Mouse (Mus musculus): ENCODE measurements around the gene Creb3.
"Not testable (repeated sequence)": the region's sequence is repeated elsewhere in the genome, so short reads cannot be mapped to it uniquely, and the experiment has no call there.

Creb3 gene

GRCm38 (mm10) chr4:43584444-43585416, 22.6 kb downstream of the Creb3 start, which contains the start of gene Msmp:
Gene Msmp (minus strand): TSS chr4:43584494.
- DNase-seq: no peak

- DNase-seq: no peak
Measured at GRCm38 (mm10) chr4:43585682-43586081, 23.6 kb downstream of the Creb3 start.

- DNase-seq: no peak
Measured at GRCm38 (mm10) chr4:43586411-43586810, 24.3 kb downstream of the Creb3 start.

GRCm38 (mm10) chr4:43587681-43588080, 25.5 kb downstream of the Creb3 start:
- DNase-seq: no peak

GRCm38 (mm10) chr4:43591543-43591942, 29.4 kb downstream of the Creb3 start:
- no peak for DNase-seq

GRCm38 (mm10) chr4:43591961-43592360, 29.8 kb downstream of the Creb3 start:
- no peak for DNase-seq

GRCm38 (mm10) chr4:43593453-43593852, 31.3 kb downstream of the Creb3 start:
- no peak for DNase-seq

- not testable (repeated sequence) for DNase-seq
Measured at GRCm38 (mm10) chr4:43596597-43596996, 34.5 kb downstream of the Creb3 start.

- DNase-seq: no peak
Measured at GRCm38 (mm10) chr4:43598200-43598599, 36.1 kb downstream of the Creb3 start.

GRCm38 (mm10) chr4:43598650-43599380, 36.7 kb downstream of the Creb3 start:
- no peak for DNase-seq

- DNase-seq: no peak
Measured at GRCm38 (mm10) chr4:43600195-43600934, 38.2 kb downstream of the Creb3 start.

- DNase-seq: no peak
Measured at GRCm38 (mm10) chr4:43604099-43604498, 42.0 kb downstream of the Creb3 start.

- no peak for DNase-seq
Measured at GRCm38 (mm10) chr4:43604751-43605685, 42.9 kb downstream of the Creb3 start.

- DNase-seq: no peak
Measured at GRCm38 (mm10) chr4:43612534-43612933, 50.4 kb downstream of the Creb3 start.

- DNase-seq: peak; percentile 53 to 74
Measured at GRCm38 (mm10) chr4:43613060-43613730, 51.1 kb downstream of the Creb3 start.
